Comparison of ENCODE assay signal across 26 mouse cellular contexts in the genomic region with DNA sequence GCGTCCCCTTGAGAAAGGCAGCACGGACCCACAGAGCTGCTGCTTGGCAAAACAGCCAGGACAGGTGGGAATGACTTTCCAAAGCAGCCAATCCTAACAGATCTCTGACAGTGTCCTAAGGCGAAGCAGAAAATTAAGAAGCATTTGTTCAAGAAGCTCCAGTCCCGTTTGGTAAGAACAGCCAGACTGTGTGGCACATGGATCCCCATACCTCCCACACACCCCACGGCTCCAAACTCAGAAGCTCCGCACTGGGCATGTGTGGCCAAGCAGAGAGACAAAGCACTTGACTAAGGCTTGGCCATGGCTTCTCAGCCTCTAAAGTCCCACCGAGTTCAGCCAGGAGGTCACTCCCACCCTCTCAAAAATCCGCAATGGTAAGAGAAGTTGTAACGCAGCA. TPM values are rescaled to one million over a fixed set of nuclear protein-coding genes. Genes with fewer than 3 reads are reported as not detected.
DNase-seq lines count a peak whose midpoint lies in the region; ATAC-seq and TF ChIP-seq lines count a peak whose summit lies in the region.
"Had no signal": no experiment of that assay in that cellular context is flagged by ENCODE, and none has a peak within 500 bp of the region (broad histone marks: within the 10 kb centered on the region; RNA-seq: fewer than 3 reads in every experiment).

No protein-coding gene starts in this region.

- WGBS in forebrain, embryonic 10.5 days, result 91% methylated on average over 9 of the region's 9 CpGs
- 90% methylated on average over 9 of the region's 9 CpGs for WGBS in forebrain, postnatal 0 days
- WGBS in embryonic facial prominence, embryonic 10.5 days, result 86% methylated on average over 9 of the region's 9 CpGs
- WGBS in limb, embryonic 10.5 days, result 89% methylated on average over 9 of the region's 9 CpGs

- H3K27me3 ChIP-seq in forebrain, embryonic 10.5 days (ENCODE audit: poor library complexity, severe bottlenecking), result no peaks in the 10 kb centered on the region
- H3K27me3 ChIP-seq in forebrain, postnatal 0 days (ENCODE audit: insufficient read depth, low read length), result no peaks in the 10 kb centered on the region
- H3K27me3 ChIP-seq in embryonic facial prominence, embryonic 10.5 days (replicated peaks; ENCODE audit: low read depth, poor library complexity, severe bottlenecking), result no peaks in the 10 kb centered on the region
- no peaks in the 10 kb centered on the region for H3K27me3 ChIP-seq in limb, embryonic 10.5 days (ENCODE audit: low read depth, poor library complexity, severe bottlenecking)
- H3K27me3 ChIP-seq: forebrain, embryonic 15.5 days; heart, embryonic 12.5 days; neural tube, embryonic 13.5 days had no signal

- TF ChIP-seq CTCF in forebrain, postnatal 0 days (IDR thresholded peaks at IDR 0.05; ENCODE audit: low read depth), result no peak

- peaks cover 27% of the 10 kb centered on the region for H3K4me1 ChIP-seq in forebrain, embryonic 10.5 days
- 0 out of 2 replicates have a peak, but pooled peaks cover 4% of the 10 kb centered on the region for H3K4me1 ChIP-seq in forebrain, postnatal 0 days (ENCODE audit: insufficient read depth)
- H3K4me1 ChIP-seq in embryonic facial prominence, embryonic 10.5 days, result peaks cover 21% of the 10 kb centered on the region
- H3K4me1 ChIP-seq in limb, embryonic 10.5 days, result peaks cover 10% of the 10 kb centered on the region; the same call in 1 of the 2 replicates
- H3K4me1 ChIP-seq: forebrain, embryonic 15.5 days; neural tube, embryonic 13.5 days had no signal

- intact Hi-C loops in left cerebral cortex, postnatal 14 days (cut with DNase I), result no loop called here

- ATAC-seq in forebrain, postnatal 0 days, result no peak
- ATAC-seq: forebrain, embryonic 15.5 days; lung, postnatal 0 days; midbrain, embryonic 16.5 days had no signal

- no peak overlapping the region for H3K4me2 ChIP-seq in forebrain, postnatal 0 days (ENCODE audit: low read depth)
- H3K4me2 ChIP-seq: forebrain, embryonic 15.5 days; heart, embryonic 12.5 days; neural tube, embryonic 13.5 days had no signal

- 0 out of 2 replicates have a peak overlapping the region, but pooled peaks have one; percentile 41 for H3K27ac ChIP-seq in forebrain, embryonic 10.5 days
- H3K27ac ChIP-seq in forebrain, postnatal 0 days (ENCODE audit: low read depth, low read length), result no peak overlapping the region
- H3K27ac ChIP-seq in embryonic facial prominence, embryonic 10.5 days (replicated peaks), result no peak overlapping the region; the same call in 1 of the 2 replicates
- H3K27ac ChIP-seq in limb, embryonic 10.5 days, result 0 out of 2 replicates have a peak overlapping the region, but pooled peaks have one; percentile 1
- H3K27ac ChIP-seq: forebrain, embryonic 15.5 days; hindbrain, embryonic 10.5 days; kidney, postnatal 0 days; macrophage; neural tube, embryonic 13.5 days had no signal

- no peaks in the 10 kb centered on the region for H3K9me3 ChIP-seq in forebrain, embryonic 10.5 days
- no peaks in the 10 kb centered on the region for H3K9me3 ChIP-seq in forebrain, postnatal 0 days (ENCODE audit: low read length)
- no peaks in the 10 kb centered on the region for H3K9me3 ChIP-seq in embryonic facial prominence, embryonic 10.5 days
- no peaks in the 10 kb centered on the region for H3K9me3 ChIP-seq in limb, embryonic 10.5 days (replicated peaks)
- H3K9me3 ChIP-seq: forebrain, embryonic 15.5 days; heart, embryonic 12.5 days; hindbrain, embryonic 10.5 days; neural tube, embryonic 13.5 days had no signal

- no peak overlapping the region for H3K4me3 ChIP-seq in forebrain, embryonic 10.5 days
- H3K4me3 ChIP-seq in forebrain, postnatal 0 days (ENCODE audit: low read depth, low read length), result no peak overlapping the region
- H3K4me3 ChIP-seq in embryonic facial prominence, embryonic 10.5 days, result no peak overlapping the region
- no peak overlapping the region for H3K4me3 ChIP-seq in limb, embryonic 10.5 days
- H3K4me3 ChIP-seq: forebrain, embryonic 15.5 days; heart, embryonic 12.5 days; hindbrain, embryonic 10.5 days; myocyte; neural tube, embryonic 13.5 days had no signal

- no peak for DNase-seq in forebrain, embryonic 10.5 days (ENCODE audit: extremely low spot score, low spot score)
- DNase-seq in forebrain, postnatal 0 days, result no peak
- peak; percentile 13 to 17 for DNase-seq in left cerebral cortex, postnatal 14 days (ENCODE audit: low spot score in 2 of 2)
- DNase-seq in left cerebral cortex, adult 11 months (ENCODE audit: low spot score), result no peak
- DNase-seq in embryonic facial prominence, embryonic 10.5 days (ENCODE audit: low spot score), result peak; percentile 6
- no peak for DNase-seq in limb, embryonic 10.5 days (ENCODE audit: low spot score)
- no peak for DNase-seq in ovary, adult 18-20 months (ENCODE audit: low spot score)
- DNase-seq: adrenal gland, postnatal 10 days; cerebellum, adult 2 months; cerebellum, postnatal 36 days; embryo, embryonic 11 days; gastrocnemius, postnatal 25 days; heart, adult 18-20 months; heart, postnatal 10 days; kidney, adult 2 months; left cerebral cortex, postnatal 4 days; thymus, postnatal 25 days had no signal

- H3K36me3 ChIP-seq in forebrain, embryonic 10.5 days (replicated peaks), result no peaks in the 10 kb centered on the region
- H3K36me3 ChIP-seq in forebrain, postnatal 0 days (ENCODE audit: insufficient read depth), result no peaks in the 10 kb centered on the region
- H3K36me3 ChIP-seq in embryonic facial prominence, embryonic 10.5 days (replicated peaks), result no peaks in the 10 kb centered on the region
- H3K36me3 ChIP-seq in limb, embryonic 10.5 days, result no peaks in the 10 kb centered on the region
- H3K36me3 ChIP-seq: forebrain, embryonic 15.5 days; heart, embryonic 12.5 days; hindbrain, embryonic 10.5 days; neural tube, embryonic 13.5 days had no signal

- no peak overlapping the region for H3K9ac ChIP-seq in forebrain, postnatal 0 days
- H3K9ac ChIP-seq: forebrain, embryonic 15.5 days; heart, embryonic 12.5 days; neural tube, embryonic 13.5 days had no signal

RNA-seq across cellular contexts. Expression of a gene that starts 45.5 kb away (rescaled TPM):
- polyA plus RNA-seq in forebrain, embryonic 10.5 days (2016; fragmentation: Nextera tagmentation; extraction: Ambion mirVana), result 5.5 and 6.2 TPM in 2 replicates
- total RNA-seq in forebrain, postnatal 0 days (2014; rRNA removed), result 6.3 and 11.4 TPM in 2 replicates
- polyA plus RNA-seq in forebrain, postnatal 0 days (2015; fragmentation: Nextera tagmentation; extraction: Ambion mirVana), result 4.6 TPM in 2 replicates
- 10 to 100 TPM; 86.2 to 87.9 TPM for total RNA-seq in left cerebral cortex, postnatal 14 days (2021)
- 5.0 and 5.4 TPM in 2 replicates for polyA plus RNA-seq in embryonic facial prominence, embryonic 10.5 days (2016; fragmentation: Nextera tagmentation; extraction: Ambion mirVana)
- polyA plus RNA-seq in limb, embryonic 10.5 days (2016; fragmentation: Nextera tagmentation; extraction: Ambion mirVana), result 4.8 and 5.4 TPM in 2 replicates

Comparison
In these comparisons a context has a peak if more than half of its experiments do, and no peak if none do; other contexts are left out.
1. DNase-seq: peak in left cerebral cortex, postnatal 14 days (2 of 2) and embryonic facial prominence, embryonic 10.5 days (single experiment); none in forebrain, embryonic 10.5 days (single experiment), forebrain, postnatal 0 days (single experiment), left cerebral cortex, adult 11 months (single experiment), limb, embryonic 10.5 days (single experiment) and ovary, adult 18-20 months (single experiment).
2. H3K27ac ChIP-seq: peak in forebrain, embryonic 10.5 days (single experiment) and limb, embryonic 10.5 days (single experiment); none in forebrain, postnatal 0 days (single experiment) and embryonic facial prominence, embryonic 10.5 days (single experiment).